Mouse (Mus musculus): ENCODE results near the gene Mindy3. TPM values are rescaled to one million over a fixed set of nuclear protein-coding genes. Genes with fewer than 3 reads are reported as not detected.

Gene Mindy3
- polyA plus RNA-seq, 1 experiment from 2014 or later: 33.6 TPM

GRCm38 (mm10) chr2:12300449-12301228 is 118.6 kb downstream of the Mindy3 start:
- DNase-seq (ENCODE audit: low spot score) (no peak), ATAC-seq (ENCODE audit: low FRiP score, low TSS enrichment) (0 out of 2 replicates have a peak, but pooled peaks have one; percentile 35)
- H3K36me3 ChIP-seq (ENCODE audit: control insufficient read depth, insufficient read depth, low read length): no peaks in the 10 kb centered on the region
- H3K9me3 ChIP-seq (ENCODE audit: control insufficient read depth, low read length): no peaks in the 10 kb centered on the region
- no peaks in the 10 kb centered on the region for H3K4me1 ChIP-seq (replicated peaks; ENCODE audit: control insufficient read depth, insufficient read depth)
- no peak overlapping the region for H3K27ac ChIP-seq (replicated peaks)
- TF ChIP-seq CTCF (IDR thresholded peaks at IDR 0.05; ENCODE audit: low read depth) (no peak), EP300 (optimal IDR thresholded peaks at IDR 0.05) (no peak)
- no peaks in the 10 kb centered on the region for H3K27me3 ChIP-seq (ENCODE audit: control insufficient read depth, insufficient read depth, low read length)
- no peak overlapping the region; the same call in 1 of the 2 replicates for H3K9ac ChIP-seq (ENCODE audit: low read length)
- H3K4me2 ChIP-seq (replicated peaks; ENCODE audit: low read depth): peak overlapping the region; percentile 90
- peak overlapping the region; percentile 67 for H3K4me3 ChIP-seq (ENCODE audit: low read depth, low read length)
- 49% methylated on average over 15 of the region's 15 CpGs for WGBS

GRCm38 (mm10) chr2:12297287-12297686 is 122.0 kb downstream of the Mindy3 start:
- H3K4me2 ChIP-seq (replicated peaks; ENCODE audit: low read depth): no peak overlapping the region
- no peak overlapping the region for H3K27ac ChIP-seq (replicated peaks)
- no peak overlapping the region for H3K4me3 ChIP-seq (ENCODE audit: low read depth, low read length)
- no peaks in the 10 kb centered on the region for H3K27me3 ChIP-seq (ENCODE audit: control insufficient read depth, insufficient read depth, low read length)
- no peaks in the 10 kb centered on the region for H3K36me3 ChIP-seq (ENCODE audit: control insufficient read depth, insufficient read depth, low read length)
- TF ChIP-seq EP300 (optimal IDR thresholded peaks at IDR 0.05) (no peak), CTCF (IDR thresholded peaks at IDR 0.05; ENCODE audit: low read depth) (peak; percentile 40)
- DNase-seq (ENCODE audit: low spot score) (no peak), ATAC-seq (ENCODE audit: low FRiP score, low TSS enrichment) (no peak)
- WGBS: 86% methylated on average over 5 of the region's 5 CpGs
- no peaks in the 10 kb centered on the region for H3K4me1 ChIP-seq (replicated peaks; ENCODE audit: control insufficient read depth, insufficient read depth)
- no peak overlapping the region for H3K9ac ChIP-seq (ENCODE audit: low read length)
- H3K9me3 ChIP-seq (ENCODE audit: control insufficient read depth, low read length): no peaks in the 10 kb centered on the region

Other genes starting within 250 kb of the Mindy3 start
- gene Itga8, start 117.5 kb downstream of the Mindy3 start, polyA plus RNA-seq (2015; fragmentation: Nextera tagmentation; extraction: Ambion mirVana): 7.5 and 7.7 TPM in 2 replicates